Mouse (Mus musculus): ENCODE results near the gene Cxcr5.

The Cxcr5 gene

DNA sequence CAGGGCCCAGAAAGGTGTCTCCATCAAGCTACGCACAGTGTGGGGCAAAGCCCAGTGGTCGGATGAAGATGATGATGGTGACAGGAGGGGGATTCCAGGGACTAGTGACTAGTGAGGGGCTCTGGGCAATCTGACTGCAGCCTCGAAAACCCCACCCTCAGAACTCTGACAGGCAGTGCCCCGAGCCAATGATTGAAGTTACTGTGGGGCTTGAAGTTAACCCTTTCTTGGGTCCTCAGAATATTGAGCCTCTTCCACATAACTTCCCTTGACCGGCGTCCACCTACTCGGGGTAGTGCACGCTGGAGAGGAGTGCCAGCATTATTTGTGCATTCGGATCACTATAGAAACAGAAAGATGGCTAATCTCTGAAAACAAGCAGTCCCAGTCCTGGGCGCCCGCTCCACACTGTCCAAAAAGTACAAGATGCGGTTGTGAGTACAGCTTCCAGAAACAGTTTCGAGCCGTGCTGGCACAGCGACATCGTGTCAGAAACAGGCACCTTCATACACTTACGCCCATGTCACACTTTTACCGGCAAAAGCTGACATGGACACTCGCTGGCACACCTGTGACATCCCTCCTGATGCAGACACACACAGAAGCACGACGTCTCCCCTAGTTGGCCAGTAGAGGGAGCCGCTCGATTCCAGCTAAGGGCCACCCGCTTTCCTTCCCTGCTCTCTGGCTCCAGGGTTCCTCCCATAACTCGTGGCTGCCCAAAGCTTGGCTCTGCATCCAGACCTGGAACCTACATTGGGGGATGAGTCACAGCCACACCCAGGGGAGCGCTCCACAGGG, 81.8 kb downstream of the Cxcr5 start:
- no peak for DNase-seq (ENCODE audit: low read depth)

DNA sequence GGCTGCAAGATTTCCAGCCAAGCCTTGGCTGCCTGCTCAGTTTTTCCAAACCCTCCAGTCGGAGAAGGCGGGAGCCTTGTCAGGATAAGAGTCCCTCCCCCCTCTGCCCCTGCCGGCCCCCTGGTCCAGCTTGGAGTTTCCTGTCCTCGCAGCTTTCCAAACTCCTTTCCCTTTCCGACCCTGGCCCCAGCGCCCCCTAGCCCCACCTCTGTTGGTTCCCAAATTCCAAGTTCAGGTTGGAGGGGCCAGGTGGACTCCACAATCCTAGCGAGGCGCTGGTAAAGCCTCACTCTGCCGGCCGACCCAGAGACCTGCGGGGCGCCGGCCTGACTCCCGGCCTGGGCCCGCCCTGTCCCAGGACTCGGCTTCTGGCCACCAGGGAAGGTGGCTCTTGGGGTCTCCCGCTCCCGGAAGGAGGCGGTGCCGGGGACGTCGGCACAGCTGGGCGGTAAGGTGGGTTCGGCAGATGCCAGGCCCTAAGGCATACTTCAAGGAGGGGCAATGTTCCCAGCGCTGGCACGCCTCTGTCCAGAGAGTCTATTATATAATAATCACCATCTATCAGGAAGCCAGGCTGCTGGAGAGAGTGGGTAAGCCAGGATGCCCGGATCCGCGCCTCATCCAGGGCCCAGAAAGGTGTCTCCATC, 82.6 kb downstream of the Cxcr5 start:
- no peak for DNase-seq (ENCODE audit: low read depth)

DNA sequence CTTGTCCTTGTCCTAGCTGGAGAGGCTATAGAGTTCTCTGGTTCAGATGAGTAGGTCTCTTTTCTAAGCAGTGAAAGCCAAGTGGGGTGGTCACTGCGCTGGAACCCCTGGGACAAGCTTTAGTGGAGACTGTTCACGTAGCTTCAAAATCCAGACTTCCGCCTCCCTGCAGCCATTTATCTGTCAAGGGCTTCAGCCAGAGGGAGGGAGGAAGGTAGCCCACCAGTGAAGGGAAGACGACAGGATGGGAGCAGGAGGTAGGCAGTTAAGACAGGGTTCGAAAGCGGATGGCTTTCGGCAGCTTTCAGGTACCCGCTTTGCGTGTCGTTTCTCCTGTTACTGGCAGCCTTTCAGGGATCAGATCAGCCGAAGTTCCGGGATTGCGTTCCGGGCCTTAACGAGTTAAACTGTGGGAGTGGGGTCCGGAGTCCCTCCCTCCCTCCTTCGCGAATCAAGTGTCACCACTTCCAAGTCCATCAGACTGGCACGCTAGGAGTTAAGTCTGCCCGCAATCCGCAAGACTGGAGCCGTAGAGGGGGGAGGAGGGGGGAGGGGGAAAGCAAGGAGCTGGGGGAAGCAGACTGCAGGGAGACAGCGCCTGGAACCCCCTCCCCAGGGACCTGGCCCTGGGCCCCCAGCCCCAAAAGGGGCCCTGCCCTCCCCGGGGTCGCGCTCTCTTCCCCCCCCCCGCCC, 83.3 kb downstream of the Cxcr5 start:
- DNase-seq (ENCODE audit: low read depth): no peak

DNA sequence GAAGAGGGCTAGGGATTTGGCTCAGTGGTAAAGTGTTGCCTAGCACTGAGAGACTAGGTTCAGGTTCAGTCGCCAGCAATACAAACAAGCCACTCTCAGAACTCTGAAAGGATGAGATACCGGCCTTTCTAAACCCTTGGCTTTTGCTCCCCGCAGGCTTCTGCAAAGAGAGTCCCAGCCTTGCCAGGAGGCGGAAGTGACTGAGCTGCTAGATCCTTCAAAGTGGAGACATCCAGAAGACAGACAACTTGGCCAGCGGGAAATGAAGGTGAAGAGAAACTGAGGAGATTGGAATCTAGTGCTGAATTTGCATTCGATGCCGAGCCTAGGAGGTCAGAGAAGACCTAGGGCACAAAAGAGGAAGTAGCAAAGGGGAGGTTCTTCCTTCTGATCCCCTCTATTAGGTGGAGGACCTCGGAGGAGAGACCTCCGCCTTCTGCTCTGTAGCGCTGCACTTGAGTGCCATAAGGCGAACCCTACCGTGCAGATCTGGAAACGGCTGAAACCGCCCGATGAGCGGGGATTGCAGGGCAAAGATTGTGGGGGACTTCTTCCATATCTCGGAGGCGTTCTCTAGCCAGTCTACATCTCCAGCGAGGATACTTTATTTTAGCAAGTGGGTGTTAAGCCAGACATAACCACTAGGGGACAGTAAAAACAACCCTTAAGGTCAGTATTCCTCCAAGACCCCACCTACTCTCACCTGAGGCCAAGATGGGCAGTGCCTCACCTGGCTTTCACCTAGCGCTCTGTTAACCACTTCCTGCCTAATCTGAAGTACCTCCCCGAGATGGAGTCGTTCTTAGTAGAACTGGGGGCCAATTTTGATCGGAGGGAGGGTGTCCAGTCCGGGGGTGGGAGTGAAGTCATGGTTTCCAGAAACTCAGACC, 84.1 kb downstream of the Cxcr5 start:
- no peak for DNase-seq (ENCODE audit: low read depth)

DNA sequence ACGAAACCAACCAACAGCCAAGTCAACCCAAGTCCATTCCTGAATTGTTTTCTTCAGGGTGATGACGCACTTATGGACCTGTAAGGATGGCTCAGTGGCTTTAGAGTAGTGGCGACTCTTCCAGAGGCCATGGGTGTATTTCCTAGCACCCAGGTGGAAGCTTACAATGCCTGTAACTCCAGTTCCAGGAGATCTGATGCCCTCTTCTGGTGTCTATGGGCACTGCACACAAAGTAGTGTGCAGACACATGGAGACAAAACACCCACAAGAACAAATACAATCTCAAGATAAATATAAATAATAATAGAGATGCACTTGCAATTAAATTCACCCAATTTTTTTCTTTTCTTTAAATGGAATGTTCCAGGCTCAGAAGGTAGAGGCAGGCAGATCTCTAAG, 85.7 kb downstream of the Cxcr5 start:
- DNase-seq (ENCODE audit: low read depth): no peak

DNA sequence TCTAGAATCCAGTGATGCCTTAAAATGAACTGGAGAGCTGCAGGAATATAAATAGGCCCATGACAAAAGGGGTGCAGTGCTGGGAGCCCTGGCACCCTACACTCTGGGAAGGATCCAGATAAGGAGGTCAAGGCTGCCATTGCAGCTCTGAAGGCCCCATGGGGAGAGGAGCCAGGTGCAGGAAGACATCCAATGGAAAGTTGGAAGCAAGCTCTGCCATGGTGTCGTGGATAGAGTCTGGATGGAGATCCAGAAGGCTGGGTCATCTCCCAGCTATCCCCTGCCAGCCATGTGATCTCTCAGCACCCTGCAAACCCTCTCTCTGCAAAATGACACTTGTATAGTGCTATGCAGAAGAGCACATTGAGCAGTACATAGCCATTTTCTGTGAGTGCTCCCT, 87.3 kb downstream of the Cxcr5 start:
- no peak for DNase-seq (ENCODE audit: low read depth)

DNA sequence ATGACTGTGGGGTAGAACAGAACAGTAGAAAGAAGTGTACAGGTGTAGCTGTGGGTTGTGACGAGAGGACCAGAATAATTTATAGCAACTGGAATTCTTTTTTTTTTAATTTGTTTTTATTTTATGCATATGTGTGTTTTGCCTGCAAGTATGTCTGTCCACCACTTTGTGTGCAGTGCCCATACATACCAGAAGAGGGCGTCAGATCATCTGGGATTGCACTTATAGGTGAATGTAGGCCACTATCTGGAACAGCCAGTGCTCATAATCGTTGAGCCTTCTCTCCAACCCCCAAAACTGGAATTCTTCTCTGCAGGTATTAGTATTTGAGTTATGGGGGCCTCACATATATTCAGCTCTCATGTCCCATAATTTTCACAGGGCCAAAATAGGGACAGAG, 88.5 kb downstream of the Cxcr5 start:
- no peak for DNase-seq (ENCODE audit: low read depth)

DNA sequence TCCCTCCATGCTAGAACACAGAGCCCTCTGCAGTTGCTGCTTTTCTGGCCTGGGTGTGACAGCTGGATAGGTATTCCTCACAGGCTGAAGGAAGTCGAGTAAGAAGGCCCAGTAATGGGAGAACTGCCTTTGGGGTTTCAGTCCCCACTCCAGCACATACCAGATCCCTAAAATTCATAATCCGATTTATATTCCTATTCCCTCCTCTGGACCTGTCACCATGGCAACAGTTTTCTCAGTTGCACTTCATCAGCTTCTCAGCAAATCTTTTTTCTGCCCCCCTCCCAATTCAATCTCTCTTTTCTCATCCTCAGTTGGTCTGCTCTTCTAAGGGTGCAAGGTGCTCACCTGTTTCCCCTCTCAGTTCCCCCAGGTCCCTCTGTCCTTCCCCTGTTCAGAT, 92.9 kb downstream of the Cxcr5 start:
- no peak for DNase-seq (ENCODE audit: low read depth)

DNA sequence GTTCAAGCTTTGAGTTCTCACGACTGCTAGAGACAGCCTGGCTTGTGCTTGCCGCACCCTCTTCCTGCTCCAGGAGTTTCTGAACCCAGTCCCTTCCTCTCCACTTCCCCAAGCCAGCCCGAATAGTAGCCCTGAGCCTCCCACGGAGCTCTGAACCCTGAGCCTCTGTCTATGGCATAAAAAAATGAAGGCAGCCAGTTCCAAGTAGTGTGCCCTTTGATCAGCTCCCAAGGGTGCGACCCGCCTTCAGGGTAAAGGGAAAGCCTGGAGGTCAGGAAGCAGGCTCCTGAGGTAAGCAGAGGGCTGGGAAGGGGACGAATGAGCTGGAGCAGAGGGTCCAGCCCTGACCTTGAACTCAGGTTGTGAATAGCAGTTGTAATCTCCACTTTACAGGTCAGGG, 93.5 kb downstream of the Cxcr5 start:
- no peak for DNase-seq (ENCODE audit: low read depth)

DNA sequence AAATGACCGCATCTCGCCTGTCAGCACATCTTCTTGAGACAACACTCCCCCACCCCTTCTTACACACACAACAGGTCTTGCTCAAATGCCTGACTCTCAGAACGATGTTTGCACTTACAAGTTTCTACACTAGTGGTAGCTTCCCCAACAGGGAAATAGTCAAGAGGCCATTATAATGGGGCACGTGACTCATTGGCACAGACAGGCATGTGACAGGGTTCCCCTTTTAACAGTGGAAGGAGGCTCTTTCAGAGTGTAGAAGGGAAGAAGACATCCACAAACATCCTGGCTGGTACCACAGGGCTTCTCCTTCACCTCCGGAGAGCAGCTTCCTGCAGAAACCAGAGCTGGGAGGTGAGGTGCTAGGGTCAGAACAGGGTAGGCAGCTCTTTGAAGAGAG, 99.7 kb downstream of the Cxcr5 start:
- DNase-seq (ENCODE audit: low read depth): no peak
